Mouse (Mus musculus) liver, adult 2 months (tissue): ENCODE results near the gene Plbd2. TPM values are rescaled to one million over a fixed set of nuclear protein-coding genes. Genes with fewer than 3 reads are reported as not detected.

Experiments used
- DNase-seq: peaks from one replicate; pipeline ENCODE4 v3.0.0-alpha.2; 2011; ENCODE audit warnings: low read depth, low spot score; ENCODE audit errors: extremely low read depth
- H3K27ac ChIP-seq: fragments of 200-500 bp; replicated peaks from 2 replicates; pipeline ENCODE4 v1.5.1; 2012; ENCODE audit warnings: low read depth, mild to moderate bottlenecking, control low read depth, inconsistent platforms, low read length; ENCODE audit not compliant: insufficient read depth
- H3K27me3 ChIP-seq: fragments of 200-500 bp; 2 replicates; pipeline ENCODE4 v1.6.1; 2012; ENCODE audit warnings: mild to moderate bottlenecking, moderate library complexity, low read length, inconsistent platforms; ENCODE audit not compliant: control insufficient read depth, insufficient read depth
- H3K36me3 ChIP-seq: fragments of 200-500 bp; 2 replicates; pipeline ENCODE4 v1.6.1; 2012; ENCODE audit warnings: low read length, inconsistent platforms; ENCODE audit not compliant: control insufficient read depth, insufficient read depth
- H3K4me1 ChIP-seq: fragments of 200-500 bp; 2 replicates; pipeline ENCODE4 v1.6.1; 2011; ENCODE audit warnings: low read length; ENCODE audit not compliant: control insufficient read depth, insufficient read depth
- H3K4me3 ChIP-seq: fragments of 200-500 bp; 2 replicates; pipeline ENCODE4 v1.5.1; 2011; ENCODE audit warnings: low read depth, mild to moderate bottlenecking, control low read depth, low read length, moderate library complexity; ENCODE audit not compliant: insufficient read depth
- H3K79me2 ChIP-seq: fragments of 200-500 bp; 2 replicates; pipeline ENCODE4 v1.6.1; 2012; ENCODE audit warnings: inconsistent platforms, mild to moderate bottlenecking, low read length, moderate library complexity; ENCODE audit not compliant: control insufficient read depth, insufficient read depth
- H3K9ac ChIP-seq: fragments of 200-500 bp; 2 replicates; pipeline ENCODE4 v1.6.1; 2012; ENCODE audit warnings: low read depth, mild to moderate bottlenecking, control low read depth, inconsistent platforms, low read length
- CTCF ChIP-seq: fragments of 200-500 bp; IDR thresholded peaks from 2 replicates; pipeline ENCODE4 v1.5.1; 2011; ENCODE audit warnings: low read depth, low read length, control low read depth
- POLR2A ChIP-seq: fragments of 200-500 bp; IDR thresholded peaks from 2 replicates; pipeline ENCODE4 v1.6.1; 2011; ENCODE audit warnings: low read length, control low read depth; ENCODE audit not compliant: insufficient read depth; ENCODE audit errors: extremely low read depth
- WGBS: fragments of 180-500 bp; shearing (Covaris S2); methylation state at CpG from one replicate; pipeline ENCODE4 v1.1.7; 2018; 5-methylcytosine and 5-hydroxymethylcytosine counted together
- polyA plus RNA-seq: library from polyadenylated mRNA; depleted of rRNA; stranded (reverse); fragments of >200 nt; gene quantifications from 2 replicates; pipeline ENCODE4 v1.2.3, GENCODE M21; 2012
- total RNA-seq: library from RNA; depleted of rRNA; stranded (reverse); fragments of >200 nt; gene quantifications from 2 replicates; pipeline ENCODE4 v1.2.3, GENCODE M21; 2014

Plbd2 gene
- total and polyA plus RNA-seq, 2 experiments = 18.1 to 42.0 TPM

DNA sequence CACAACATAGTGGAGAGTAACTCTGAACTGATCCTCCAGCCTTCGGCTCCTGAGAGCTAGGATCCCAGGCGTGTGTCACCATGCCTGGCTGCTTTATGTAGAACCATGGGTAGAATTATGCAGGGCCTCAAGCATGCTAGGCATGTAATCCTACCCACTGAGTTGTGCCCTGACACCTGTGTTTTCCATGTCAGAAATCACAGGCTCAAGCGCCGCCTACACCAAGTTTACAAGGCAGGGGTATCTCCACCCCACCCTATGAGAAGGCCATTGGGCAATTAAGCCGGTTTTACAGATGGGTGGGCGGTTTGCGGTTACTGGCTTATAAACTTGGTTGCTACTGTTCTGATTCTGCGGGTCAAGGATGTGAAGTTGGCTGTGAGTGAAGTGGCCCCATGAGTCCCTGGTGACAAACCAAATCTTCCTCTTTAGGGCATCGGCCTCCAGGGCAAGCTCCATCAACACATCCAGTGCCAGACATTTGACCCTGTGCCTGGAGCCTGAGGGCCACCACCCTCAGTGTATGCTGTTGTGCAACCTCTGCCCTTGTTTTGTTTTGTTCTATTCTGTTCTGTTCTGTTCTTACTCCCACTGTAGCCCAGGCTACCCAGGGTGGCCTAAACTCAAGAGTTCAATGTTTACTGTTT lies 10.7 kb upstream of the Plbd2 start:
- WGBS = 17% methylated on average over 9 of the region's 9 CpGs
- H3K27ac ChIP-seq = peak overlapping the region; percentile 99

DNA sequence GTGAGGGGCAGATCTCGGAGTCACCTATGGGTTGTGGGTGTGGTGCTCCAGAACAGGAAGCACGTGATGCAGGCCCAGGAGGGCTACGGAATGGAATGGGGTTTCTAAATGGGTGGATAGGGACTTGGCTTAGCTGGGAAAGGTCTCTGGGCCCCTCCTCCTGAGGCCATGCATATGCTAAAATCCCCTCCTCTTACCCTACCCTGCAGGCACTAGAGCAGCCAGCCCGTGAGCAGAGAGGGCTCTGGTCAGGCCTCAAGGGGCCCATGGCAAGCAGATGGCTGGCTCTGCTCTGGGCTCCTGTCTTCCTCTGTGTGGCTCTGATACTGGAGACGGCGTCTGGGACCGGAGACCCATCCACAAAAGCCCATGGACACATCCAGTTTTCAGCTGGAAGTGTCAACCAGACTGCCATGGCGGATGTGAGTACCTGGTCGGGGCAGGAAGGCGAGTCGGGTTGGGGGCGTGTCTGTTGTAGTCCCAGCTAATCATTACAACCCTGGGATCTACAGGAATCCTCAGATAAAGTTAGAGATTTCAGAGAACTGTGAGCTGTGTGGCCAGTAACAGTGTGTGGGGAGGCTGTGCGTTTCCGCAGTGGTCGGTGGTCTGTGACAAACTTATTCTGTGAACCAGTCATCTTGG lies 9.6 kb upstream of the Plbd2 start:
- H3K9ac ChIP-seq = peak overlapping the region; percentile 50
- H3K79me2 ChIP-seq = peaks cover 11% of the 10 kb centered on the region
- 35% methylated on average over 15 of the region's 15 CpGs for WGBS
- no peaks in the 10 kb centered on the region for H3K36me3 ChIP-seq
- H3K27ac ChIP-seq = peak overlapping the region; percentile 99
- peaks cover 39% of the 10 kb centered on the region for H3K4me1 ChIP-seq
- peak; percentile 49 for DNase-seq
- peak overlapping the region; percentile 38 for H3K4me3 ChIP-seq
- TF ChIP-seq CTCF (no peak), POLR2A (no peak)
- H3K27me3 ChIP-seq = no peaks in the 10 kb centered on the region

More for the DNA sequence above, 10.7 kb upstream of the Plbd2 start:
- TF ChIP-seq CTCF (no peak), POLR2A (no peak)
- H3K4me3 ChIP-seq = no peak overlapping the region
- peak overlapping the region; percentile 32; the same call in 1 of the 2 replicates for H3K9ac ChIP-seq
- peak; percentile 98 for DNase-seq
- peaks cover 39% of the 10 kb centered on the region for H3K4me1 ChIP-seq
- H3K27me3 ChIP-seq = no peaks in the 10 kb centered on the region
- peaks cover 11% of the 10 kb centered on the region for H3K79me2 ChIP-seq
- H3K36me3 ChIP-seq = no peaks in the 10 kb centered on the region; the same call in 1 of the 2 replicates

DNA sequence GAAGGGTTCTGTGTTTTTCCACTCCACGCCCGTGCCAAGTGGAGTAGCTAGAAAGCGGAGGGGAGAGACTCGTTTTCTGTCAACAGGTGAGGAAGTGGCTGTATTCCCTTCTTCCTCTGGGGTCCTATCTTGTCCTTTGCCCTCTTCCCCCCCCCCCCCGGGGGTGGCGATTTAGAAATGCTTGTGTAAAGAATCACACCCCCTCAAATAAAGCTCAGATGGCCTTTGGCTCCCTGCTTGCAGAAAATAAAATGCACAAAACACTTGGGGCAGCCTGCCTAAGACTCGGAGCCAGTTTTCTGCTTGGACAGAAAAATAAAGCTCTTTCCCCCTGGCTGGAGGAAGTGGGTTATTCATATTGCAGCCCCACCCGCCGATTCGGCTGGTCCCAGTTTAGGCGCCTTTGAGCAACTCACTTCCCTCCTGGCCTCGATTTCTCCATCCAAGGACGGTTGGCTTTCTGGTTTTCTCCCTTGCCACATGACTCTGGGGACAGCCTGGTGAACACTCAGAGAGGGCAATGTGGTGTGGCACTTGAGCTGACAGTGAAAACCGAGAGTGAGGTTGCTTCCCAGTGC lies 8.3 kb upstream of the Plbd2 start:
- peak overlapping the region; percentile 96 for H3K9ac ChIP-seq
- TF ChIP-seq CTCF (no peak), POLR2A (no peak)
- peak overlapping the region; percentile 96 for H3K4me3 ChIP-seq
- H3K36me3 ChIP-seq = no peaks in the 10 kb centered on the region
- peak overlapping the region; percentile 99 for H3K27ac ChIP-seq
- DNase-seq = peak; percentile 72
- 2% methylated on average over 14 of the region's 14 CpGs for WGBS
- peaks cover 27% of the 10 kb centered on the region for H3K4me1 ChIP-seq
- H3K79me2 ChIP-seq = peaks cover 3% of the 10 kb centered on the region; the same call in 1 of the 2 replicates
- no peaks in the 10 kb centered on the region for H3K27me3 ChIP-seq

DNA sequence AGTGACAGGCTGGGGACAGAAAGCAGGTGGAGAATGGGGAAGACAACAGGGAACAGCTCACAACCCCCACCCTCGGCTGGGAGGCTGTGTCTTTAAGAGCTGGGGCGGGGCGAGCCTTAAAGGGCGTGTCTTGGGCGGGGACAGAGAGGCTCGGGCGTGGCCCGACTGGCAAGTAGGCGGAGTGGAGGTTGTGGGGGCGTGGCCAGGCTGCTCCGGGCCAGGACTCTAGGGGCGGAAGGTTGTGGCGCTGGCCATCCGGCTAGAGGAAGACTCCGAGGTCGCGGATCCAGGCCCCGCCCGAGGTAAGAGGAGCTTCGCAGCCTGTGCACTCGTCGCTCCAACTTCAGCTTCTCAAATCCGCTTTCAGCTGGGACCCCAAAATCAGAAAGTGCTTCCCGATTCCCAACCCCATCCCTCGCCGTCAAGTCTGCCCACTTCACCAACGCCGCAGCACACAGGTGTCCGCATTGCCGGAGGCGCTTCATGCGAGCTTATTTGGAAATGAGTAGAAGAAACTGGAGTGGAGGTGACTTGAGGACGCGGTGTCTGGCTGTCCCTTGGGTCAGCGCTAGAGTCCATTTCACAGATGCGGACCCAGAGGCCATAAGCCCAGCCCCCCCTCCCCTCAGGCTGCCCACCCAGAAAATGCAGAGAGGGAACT lies 7.7 kb upstream of the Plbd2 start, which contains the start of gene Slc8b1:
Slc8b1 (plus strand) TSS at position 187 of the 661 bp plus-strand sequence.
- H3K36me3 ChIP-seq = no peaks in the 10 kb centered on the region
- H3K27me3 ChIP-seq = no peaks in the 10 kb centered on the region
- H3K4me3 ChIP-seq = peak within 1 kb of the TSS; percentile 96
- under 1% methylated on average over 36 of the region's 36 CpGs for WGBS
- peak within 1 kb of the TSS; percentile 99 for H3K27ac ChIP-seq
- H3K9ac ChIP-seq = peak within 1 kb of the TSS; percentile 96
- H3K79me2 ChIP-seq = peaks cover 3% of the 10 kb centered on the region; the same call in 1 of the 2 replicates
- H3K4me1 ChIP-seq = peaks cover 25% of the 10 kb centered on the region
- peak; percentile 86 for DNase-seq
- TF ChIP-seq CTCF = no peak
- peak; percentile 95 for TF ChIP-seq POLR2A

DNA sequence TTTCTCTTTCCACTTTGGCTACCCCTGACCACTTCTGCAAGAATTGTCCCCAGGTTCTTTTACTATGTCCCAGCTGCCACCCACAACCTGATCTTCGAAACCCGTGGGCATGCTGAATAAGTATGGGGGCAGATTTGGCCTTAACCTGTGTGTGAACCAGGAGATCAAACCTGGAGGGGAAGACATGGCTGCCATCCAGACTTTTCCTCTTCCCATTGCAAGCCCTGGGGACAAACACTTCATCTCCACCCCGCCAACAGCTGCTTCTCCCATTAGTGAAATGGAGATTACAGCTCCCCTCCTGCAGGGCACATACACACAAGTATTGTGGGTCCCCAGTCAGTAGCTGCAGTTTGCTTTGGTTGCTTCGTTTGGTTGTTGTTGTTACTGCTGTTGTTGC lies 3.9 kb upstream of the Plbd2 start:
- DNase-seq = no peak
- 72% methylated on average over 4 of the region's 4 CpGs for WGBS
- no peak for TF ChIP-seq CTCF
- TF ChIP-seq POLR2A = no peak

More for the DNA sequence above, 3.9 kb upstream of the Plbd2 start:
- H3K27me3 ChIP-seq = no peaks in the 10 kb centered on the region
- no peak overlapping the region for H3K4me3 ChIP-seq
- H3K9ac ChIP-seq = no peak overlapping the region
- no peaks in the 10 kb centered on the region for H3K36me3 ChIP-seq
- no peak overlapping the region for H3K27ac ChIP-seq
- peaks cover 7% of the 10 kb centered on the region; the same call in 1 of the 2 replicates for H3K4me1 ChIP-seq
- H3K79me2 ChIP-seq = peaks cover 9% of the 10 kb centered on the region; the same call in 1 of the 2 replicates
